18 mouse cellular contexts compared by ENCODE assay signal in the genomic region with DNA sequence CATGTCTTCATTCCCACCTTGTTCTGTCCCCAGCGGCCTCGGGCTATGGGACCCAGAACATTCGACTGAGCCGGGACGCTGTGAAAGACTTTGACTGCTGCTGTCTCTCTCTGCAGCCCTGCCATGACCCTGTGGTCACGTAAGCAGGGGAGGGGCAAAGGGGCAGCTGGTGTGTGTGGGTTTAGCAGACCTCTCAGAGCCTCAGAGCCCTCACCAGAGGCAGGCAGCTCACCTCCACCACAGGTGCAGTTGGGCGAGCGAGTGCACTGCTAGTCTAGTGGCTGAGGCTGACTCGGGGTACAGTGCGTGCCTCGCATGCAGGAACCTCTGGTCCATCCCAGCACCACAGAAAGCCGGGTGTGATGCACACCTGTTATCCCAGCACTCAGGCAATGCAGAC.
"Had no signal": no experiment of that assay in that cellular context is flagged by ENCODE, and none has a peak within 500 bp of the region (broad histone marks: within the 10 kb centered on the region; RNA-seq: fewer than 3 reads in every experiment).

No protein-coding gene starts in this region.

- H3K9ac ChIP-seq: limb, embryonic 13.5 days; liver, embryonic 15.5 days; midbrain, embryonic 12.5 days; neural tube, embryonic 13.5 days; stomach, embryonic 15.5 days had no signal

- H3K27me3 ChIP-seq: limb, embryonic 13.5 days; liver, embryonic 15.5 days; midbrain, embryonic 12.5 days; neural tube, embryonic 13.5 days; stomach, embryonic 15.5 days had no signal

- H3K4me2 ChIP-seq: limb, embryonic 13.5 days; liver, embryonic 15.5 days; midbrain, embryonic 12.5 days; neural tube, embryonic 13.5 days; stomach, embryonic 15.5 days had no signal

- DNase-seq: kidney, adult 18-20 months; kidney, adult 9 months; kidney, postnatal 14 days; kidney, postnatal 4 days; lung, adult 2 months; lung, postnatal 14 days; lung, postnatal 4 days; retina, postnatal 1 day; right cerebral cortex, postnatal 25 days; spleen, adult 18-20 months; thymus, postnatal 25 days had no signal

- H3K4me1 ChIP-seq: limb, embryonic 10.5 days; limb, embryonic 13.5 days; midbrain, embryonic 12.5 days; neural tube, embryonic 13.5 days had no signal

- ATAC-seq: intestine, embryonic 16.5 days had no signal

- H3K27ac ChIP-seq: limb, embryonic 10.5 days; limb, embryonic 13.5 days; liver, embryonic 15.5 days; midbrain, embryonic 12.5 days; neural tube, embryonic 13.5 days; stomach, embryonic 15.5 days had no signal

- H3K9me3 ChIP-seq: limb, embryonic 10.5 days; limb, embryonic 13.5 days; liver, embryonic 15.5 days; midbrain, embryonic 12.5 days; neural tube, embryonic 13.5 days; stomach, embryonic 15.5 days had no signal

- H3K4me3 ChIP-seq: limb, embryonic 10.5 days; limb, embryonic 13.5 days; liver, embryonic 15.5 days; midbrain, embryonic 12.5 days; neural tube, embryonic 13.5 days; stomach, embryonic 15.5 days had no signal
